Mouse (Mus musculus): ENCODE data around the gene Mterf2. TPM values are rescaled to one million over a fixed set of nuclear protein-coding genes. Genes with fewer than 3 reads are reported as not detected.

The Mterf2 gene
- polyA plus RNA-seq (2012; fragmentation: generic; extraction: Trizol), result 3.9 TPM

DNA sequence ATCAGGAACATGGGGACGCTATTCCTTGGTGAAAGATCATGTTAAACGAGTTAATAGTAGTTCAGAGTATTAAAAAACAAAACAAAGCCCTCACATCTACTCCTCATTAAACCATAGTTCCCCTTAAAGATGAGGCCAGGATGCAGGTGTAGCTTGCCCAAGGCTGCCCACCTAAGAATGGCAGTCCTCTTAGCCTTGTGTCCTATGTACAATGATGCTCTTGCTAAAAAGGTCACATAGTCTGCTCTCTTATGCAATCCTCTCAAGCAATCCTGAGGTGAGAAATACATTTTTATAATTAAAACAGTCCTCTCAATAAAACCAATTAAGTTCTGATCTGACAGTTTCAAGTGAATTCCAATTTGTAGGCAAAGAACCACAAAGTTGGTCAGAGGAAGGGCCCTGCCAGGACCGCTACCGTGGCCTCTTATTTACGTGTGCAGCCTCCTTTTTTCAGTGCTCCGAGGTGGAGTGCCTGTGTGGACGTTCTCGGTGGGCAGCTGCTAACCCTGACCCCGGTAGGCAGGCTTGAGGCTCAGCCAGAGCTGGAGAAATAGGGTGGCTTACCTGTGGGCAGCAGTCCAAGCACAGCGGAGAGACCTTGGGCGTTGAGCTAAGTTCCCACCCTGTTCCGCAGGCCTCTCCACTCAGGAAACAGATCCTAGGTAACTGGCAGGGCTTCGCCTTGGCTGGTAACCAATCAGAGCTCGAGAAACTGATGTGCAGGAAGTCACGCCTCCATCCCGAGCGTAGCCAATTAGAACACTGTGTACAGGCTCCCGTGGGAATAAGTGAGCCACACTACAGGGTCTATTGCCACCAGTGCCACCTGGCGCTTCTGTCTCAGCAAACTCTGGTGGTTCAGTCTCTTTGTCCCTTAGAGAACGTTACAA is at the start of gene Mterf2:
Gene Mterf2 (minus strand): TSS at position 633 of the 893 bp plus-strand sequence.
- Histone ChIP-seq H3K4me3 (peak within 1 kb of the TSS; percentile 64), H3K27me3 (ENCODE audit: control insufficient read depth, insufficient read depth, insufficient read length) (no peaks in the 10 kb centered on the region), H3K36me3 (ENCODE audit: control insufficient read depth, insufficient read depth) (peaks cover 4% of the 10 kb centered on the region), H3K4me2 (ENCODE audit: low read depth) (peak within 1 kb of the TSS; percentile 84), H3K79me2 (ENCODE audit: control insufficient read depth, insufficient read depth) (peaks cover 3% of the 10 kb centered on the region), H3ac (ENCODE audit: control insufficient read depth, insufficient read length) (no peak within 1 kb of the TSS)
- TF ChIP-seq TCF3 (IDR thresholded peaks at IDR 0.05; ENCODE audit: insufficient read length, low read depth) (no peak), POLR2AphosphoS2 (IDR thresholded peaks at IDR 0.05; ENCODE audit: insufficient read length, low read depth) (peak; percentile 54), TCF12 (IDR thresholded peaks at IDR 0.05; ENCODE audit: insufficient read depth, poor library complexity, severe bottlenecking) (no peak), E2F4 (IDR thresholded peaks at IDR 0.05; ENCODE audit: insufficient read depth) (no peak), USF1 (IDR thresholded peaks at IDR 0.05; ENCODE audit: low read depth) (peak; percentile 21), MAX (IDR thresholded peaks at IDR 0.05; ENCODE audit: low read depth) (no peak), MYOD1 (IDR thresholded peaks at IDR 0.05; ENCODE audit: control insufficient read depth in 1 of 3, insufficient read length in 2 of 3, low read depth in 2 of 3) (no peak), POLR2A (IDR thresholded peaks at IDR 0.05; ENCODE audit: insufficient read length, low read depth) (peak; percentile 13), CEBPB (IDR thresholded peaks at IDR 0.05; ENCODE audit: insufficient read depth, poor library complexity, severe bottlenecking) (no peak), REST (IDR thresholded peaks at IDR 0.05; ENCODE audit: insufficient read depth, insufficient read length) (no peak), SRF (IDR thresholded peaks at IDR 0.05; ENCODE audit: control insufficient read depth, insufficient read length, low read depth) (peak; percentile 33), MYOG (IDR thresholded peaks at IDR 0.05; ENCODE audit: control insufficient read depth in 1 of 3, insufficient read depth in 1 of 3, insufficient read length in 2 of 3, low read depth in 2 of 3) (no peak)

- H3K79me2 ChIP-seq (ENCODE audit: control insufficient read depth, insufficient read depth), result no peaks in the 10 kb centered on the region
- no peak overlapping the region for H3K4me2 ChIP-seq (ENCODE audit: low read depth)
- no peak overlapping the region for H3ac ChIP-seq (ENCODE audit: control insufficient read depth, insufficient read length)
Measured at GRCm38 (mm10) chr10:85176640-85177039, 48.8 kb upstream of the Mterf2 start.

GRCm38 (mm10) chr10:85165306-85165705 is 37.5 kb upstream of the Mterf2 start:
- no peak overlapping the region for H3ac ChIP-seq (ENCODE audit: control insufficient read depth, insufficient read length)
- TF ChIP-seq TCF3 (IDR thresholded peaks at IDR 0.05; ENCODE audit: insufficient read length, low read depth) (no peak), MYOG (IDR thresholded peaks at IDR 0.05; ENCODE audit: control insufficient read depth in 1 of 3, insufficient read depth in 1 of 3, insufficient read length in 2 of 3, low read depth in 2 of 3) (no peak), CEBPB (IDR thresholded peaks at IDR 0.05; ENCODE audit: insufficient read depth, poor library complexity, severe bottlenecking) (no peak)
- no peaks in the 10 kb centered on the region for H3K79me2 ChIP-seq (ENCODE audit: control insufficient read depth, insufficient read depth)
- H3K36me3 ChIP-seq (ENCODE audit: control insufficient read depth, insufficient read depth), result no peaks in the 10 kb centered on the region
- H3K4me2 ChIP-seq (ENCODE audit: low read depth), result no peak overlapping the region
- no peak overlapping the region for H3K4me3 ChIP-seq
- H3K27me3 ChIP-seq (ENCODE audit: control insufficient read depth, insufficient read depth, insufficient read length), result no peaks in the 10 kb centered on the region

More at GRCm38 (mm10) chr10:85176640-85177039, 48.8 kb upstream of the Mterf2 start:
- Histone ChIP-seq H3K36me3 (ENCODE audit: control insufficient read depth, insufficient read depth) (no peaks in the 10 kb centered on the region), H3K4me3 (no peak overlapping the region), H3K27me3 (ENCODE audit: control insufficient read depth, insufficient read depth, insufficient read length) (no peaks in the 10 kb centered on the region)
- TF ChIP-seq POLR2A (IDR thresholded peaks at IDR 0.05; ENCODE audit: insufficient read length, low read depth), result no peak
- no peak for TF ChIP-seq TCF3 (IDR thresholded peaks at IDR 0.05; ENCODE audit: insufficient read length, low read depth)
- no peak for TF ChIP-seq E2F4 (IDR thresholded peaks at IDR 0.05; ENCODE audit: insufficient read depth)
- TF ChIP-seq CEBPB (IDR thresholded peaks at IDR 0.05; ENCODE audit: insufficient read depth, poor library complexity, severe bottlenecking), result no peak
- TF ChIP-seq REST (IDR thresholded peaks at IDR 0.05; ENCODE audit: insufficient read depth, insufficient read length), result no peak
- TF ChIP-seq POLR2AphosphoS2 (IDR thresholded peaks at IDR 0.05; ENCODE audit: insufficient read length, low read depth), result no peak
- TF ChIP-seq TCF12 (IDR thresholded peaks at IDR 0.05; ENCODE audit: insufficient read depth, poor library complexity, severe bottlenecking), result no peak
- TF ChIP-seq SRF (IDR thresholded peaks at IDR 0.05; ENCODE audit: control insufficient read depth, insufficient read length, low read depth), result no peak
- TF ChIP-seq MAX (IDR thresholded peaks at IDR 0.05; ENCODE audit: low read depth), result no peak
- no peak for TF ChIP-seq MYOG (IDR thresholded peaks at IDR 0.05; ENCODE audit: control insufficient read depth in 1 of 3, insufficient read depth in 1 of 3, insufficient read length in 2 of 3, low read depth in 2 of 3)
- TF ChIP-seq USF1 (IDR thresholded peaks at IDR 0.05; ENCODE audit: low read depth), result no peak
- TF ChIP-seq MYOD1 (IDR thresholded peaks at IDR 0.05; ENCODE audit: control insufficient read depth in 1 of 3, insufficient read length in 2 of 3, low read depth in 2 of 3), result no peak

GRCm38 (mm10) chr10:85164791-85165190 is 37.0 kb upstream of the Mterf2 start:
- TF ChIP-seq SRF (IDR thresholded peaks at IDR 0.05; ENCODE audit: control insufficient read depth, insufficient read length, low read depth), result no peak
- no peak for TF ChIP-seq MYOG (IDR thresholded peaks at IDR 0.05; ENCODE audit: control insufficient read depth in 1 of 3, insufficient read depth in 1 of 3, insufficient read length in 2 of 3, low read depth in 2 of 3)
- TF ChIP-seq POLR2AphosphoS2 (IDR thresholded peaks at IDR 0.05; ENCODE audit: insufficient read length, low read depth), result no peak
- no peak for TF ChIP-seq CEBPB (IDR thresholded peaks at IDR 0.05; ENCODE audit: insufficient read depth, poor library complexity, severe bottlenecking)
- no peak for TF ChIP-seq TCF12 (IDR thresholded peaks at IDR 0.05; ENCODE audit: insufficient read depth, poor library complexity, severe bottlenecking)
- no peak for TF ChIP-seq POLR2A (IDR thresholded peaks at IDR 0.05; ENCODE audit: insufficient read length, low read depth)
- TF ChIP-seq TCF3 (IDR thresholded peaks at IDR 0.05; ENCODE audit: insufficient read length, low read depth), result no peak
- TF ChIP-seq MAX (IDR thresholded peaks at IDR 0.05; ENCODE audit: low read depth), result no peak
- no peak for TF ChIP-seq MYOD1 (IDR thresholded peaks at IDR 0.05; ENCODE audit: control insufficient read depth in 1 of 3, insufficient read length in 2 of 3, low read depth in 2 of 3)
- TF ChIP-seq E2F4 (IDR thresholded peaks at IDR 0.05; ENCODE audit: insufficient read depth), result no peak
- Histone ChIP-seq H3K79me2 (ENCODE audit: control insufficient read depth, insufficient read depth) (no peaks in the 10 kb centered on the region), H3K27me3 (ENCODE audit: control insufficient read depth, insufficient read depth, insufficient read length) (no peaks in the 10 kb centered on the region), H3K36me3 (ENCODE audit: control insufficient read depth, insufficient read depth) (no peaks in the 10 kb centered on the region), H3K4me3 (no peak overlapping the region), H3ac (ENCODE audit: control insufficient read depth, insufficient read length) (no peak overlapping the region), H3K4me2 (ENCODE audit: low read depth) (no peak overlapping the region)
